Mouse (Mus musculus) fat pad, adult 2 months (tissue): ENCODE measurements at regions not wholly inside any gene's neighbourhood (a gene's known extent, or its start where the extent isn't known, plus 50 kb on each side); places are given as distances from the start of the nearest gene placed in this dataset.
"Not testable (repeated sequence)": the region's sequence is repeated elsewhere in the genome, so short reads cannot be mapped to it uniquely, and the experiment has no call there.

Source experiments
- DNase-seq: peaks from one replicate; pipeline ENCODE4 v3.0.0-alpha.2; 2011; ENCODE audit warnings: low read depth, low spot score; ENCODE audit errors: extremely low read depth

GRCm38 (mm10) chr3:129386522-129386921 lies 54.0 kb upstream of the Enpep start:
- no peak for DNase-seq

GRCm38 (mm10) chr3:129390506-129390905 lies 58.0 kb upstream of the Enpep start:
- DNase-seq = no peak

GRCm38 (mm10) chr3:129391888-129392813 lies 59.6 kb upstream of the Enpep start:
- no peak for DNase-seq

GRCm38 (mm10) chr3:129392814-129393804 lies 60.6 kb upstream of the Enpep start:
- no peak for DNase-seq

GRCm38 (mm10) chr3:129397481-129397880 lies 65.0 kb upstream of the Enpep start:
- no peak for DNase-seq

- DNase-seq = no peak
These were observed 67.8 kb upstream of the Enpep start for GRCm38 (mm10) chr3:129400092-129400924.

- no peak for DNase-seq
These were observed 79.0 kb upstream of the Enpep start for GRCm38 (mm10) chr3:129411389-129412054.

- no peak for DNase-seq
These were observed 79.8 kb upstream of the Enpep start for GRCm38 (mm10) chr3:129412126-129412960.

- no peak for DNase-seq
These were observed 80.4 kb upstream of the Enpep start for GRCm38 (mm10) chr3:129412961-129413246.

GRCm38 (mm10) chr3:129415656-129416055 lies 83.1 kb upstream of the Enpep start:
- no peak for DNase-seq

- DNase-seq = no peak
These were observed 83.8 kb upstream of the Enpep start for GRCm38 (mm10) chr3:129416337-129416736.

- not testable (repeated sequence) for DNase-seq
These were observed 89.2 kb upstream of the Enpep start for GRCm38 (mm10) chr3:129421620-129422239.

GRCm38 (mm10) chr3:129428750-129429149 lies 96.2 kb upstream of the Enpep start:
- no peak for DNase-seq

- no peak for DNase-seq
These were observed 96.9 kb upstream of the Enpep start for GRCm38 (mm10) chr3:129429161-129430111.

- no peak for DNase-seq
These were observed 98.1 kb upstream of the Elovl6 start for GRCm38 (mm10) chr3:129434056-129434455.

- DNase-seq = no peak
These were observed 94.5 kb upstream of the Elovl6 start for GRCm38 (mm10) chr3:129437687-129438086.

GRCm38 (mm10) chr3:129442756-129443155 lies 89.4 kb upstream of the Elovl6 start:
- DNase-seq = no peak

- DNase-seq = no peak
These were observed 87.9 kb upstream of the Elovl6 start for GRCm38 (mm10) chr3:129444221-129444620.
